Mouse (Mus musculus): Measurements from ENCODE around the gene Ywhab. TPM values are rescaled to one million over a fixed set of nuclear protein-coding genes. Genes with fewer than 3 reads are reported as not detected.
A peak's percentile ranks its signal among the peaks of the same experiment; 100 is the strongest.

Gene Ywhab
- total and polyA plus RNA-seq, 2 experiments from 2014 or later, result 171 to 620 TPM

DNA sequence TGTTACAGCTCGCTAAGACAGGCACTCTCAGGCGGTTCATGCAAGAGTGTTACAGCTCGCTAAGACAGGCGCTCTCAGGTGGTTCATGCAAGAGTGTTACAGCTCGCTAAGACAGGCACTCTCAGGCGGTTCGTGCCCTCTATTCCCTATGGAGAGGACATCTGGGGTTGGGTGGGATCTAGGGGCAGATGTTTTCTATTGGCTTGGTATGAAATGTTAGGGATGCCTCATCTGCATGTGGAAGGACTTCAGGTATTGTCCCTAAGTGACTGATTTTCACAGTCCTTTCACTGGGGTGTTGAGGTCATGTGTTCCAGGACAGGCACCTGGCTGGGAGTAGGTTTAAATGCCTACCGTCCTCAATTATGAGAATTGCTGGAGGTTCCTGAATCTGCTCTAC lies 12.8 kb downstream of the Ywhab start:
- Histone ChIP-seq H3K4me1 (ENCODE audit: insufficient read depth) (peaks cover 3% of the 10 kb centered on the region; the same call in 1 of the 2 replicates), H3K27ac (ENCODE audit: low read depth, low read length) (peak overlapping the region; percentile 84), H3K4me2 (ENCODE audit: low read depth) (no peak overlapping the region), H3K36me3 (ENCODE audit: insufficient read depth) (peaks cover 11% of the 10 kb centered on the region), H3K4me3 (ENCODE audit: low read depth, low read length) (no peak overlapping the region), H3K27me3 (ENCODE audit: insufficient read depth, low read length) (no peaks in the 10 kb centered on the region), H3K9ac (no peak overlapping the region), H3K9me3 (ENCODE audit: low read length) (no peaks in the 10 kb centered on the region)
- ATAC-seq (no peak), DNase-seq (no peak)
- TF ChIP-seq CTCF (IDR thresholded peaks at IDR 0.05; ENCODE audit: low read depth), result no peak
- 85% methylated on average over 8 of the region's 8 CpGs for WGBS

DNA sequence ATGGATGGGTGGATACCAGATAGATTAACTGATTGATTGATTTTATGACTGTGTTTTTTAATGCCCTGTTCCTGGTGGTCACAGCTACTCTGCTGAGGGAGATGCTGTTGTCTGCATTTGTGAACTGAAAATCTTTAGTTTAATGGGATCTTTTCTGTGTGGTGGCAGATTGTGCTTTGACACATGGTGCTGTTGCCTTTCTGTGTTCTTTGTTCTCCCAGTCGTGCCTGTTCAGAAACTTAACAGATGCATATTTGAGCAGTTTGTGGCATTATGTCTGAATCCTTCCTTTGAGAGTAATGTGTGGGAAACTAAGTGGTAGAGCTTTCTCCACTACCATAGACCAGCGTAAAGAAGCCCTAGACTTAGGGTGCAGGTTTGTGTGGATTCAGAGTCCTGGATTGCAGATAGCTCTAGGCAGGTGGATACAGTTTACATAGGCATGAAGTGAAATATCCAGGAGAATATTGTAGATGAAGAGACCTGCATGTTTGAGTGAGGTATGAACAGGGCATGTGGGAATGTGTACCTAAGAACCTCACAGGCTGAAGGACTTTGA lies 13.3 kb downstream of the Ywhab start:
- TF ChIP-seq CTCF (IDR thresholded peaks at IDR 0.05; ENCODE audit: low read depth), result no peak
- Histone ChIP-seq H3K4me2 (ENCODE audit: low read depth) (no peak overlapping the region), H3K9me3 (ENCODE audit: low read length) (no peaks in the 10 kb centered on the region), H3K27ac (ENCODE audit: low read depth, low read length) (peak overlapping the region; percentile 84), H3K36me3 (ENCODE audit: insufficient read depth) (peaks cover 14% of the 10 kb centered on the region; the same call in 1 of the 2 replicates), H3K4me3 (ENCODE audit: low read depth, low read length) (no peak overlapping the region), H3K27me3 (ENCODE audit: insufficient read depth, low read length) (no peaks in the 10 kb centered on the region), H3K9ac (no peak overlapping the region), H3K4me1 (ENCODE audit: insufficient read depth) (peaks cover 3% of the 10 kb centered on the region; the same call in 1 of the 2 replicates)
- DNase-seq, result peak; percentile 58
- 31% methylated on average over 2 of the region's 2 CpGs for WGBS
- ATAC-seq, result peak; percentile 75

DNA sequence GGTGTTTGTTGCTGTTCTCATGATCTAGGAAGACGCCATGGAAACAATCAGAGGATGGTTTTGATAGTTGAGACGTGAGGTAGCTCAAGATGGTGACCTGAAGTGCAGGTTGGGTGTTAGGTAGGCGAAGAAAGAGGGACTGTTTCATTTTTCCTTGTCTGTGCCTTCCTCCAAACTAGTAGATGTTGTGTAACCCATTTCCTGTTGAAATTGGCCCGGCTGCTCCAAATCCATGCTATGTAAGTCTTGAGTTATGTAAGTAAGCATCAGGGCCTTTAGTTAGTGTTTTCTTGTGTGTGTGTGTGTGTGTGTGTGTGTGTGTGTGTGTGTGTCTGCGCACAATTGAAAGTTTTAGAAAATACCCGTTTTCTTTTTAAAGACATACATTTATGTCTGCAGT lies 14.5 kb downstream of the Ywhab start:
- no peak for TF ChIP-seq CTCF (IDR thresholded peaks at IDR 0.05; ENCODE audit: low read depth)
- ATAC-seq, result no peak
- DNase-seq, result no peak
- Histone ChIP-seq H3K4me3 (ENCODE audit: low read depth, low read length) (no peak overlapping the region), H3K9ac (no peak overlapping the region), H3K9me3 (ENCODE audit: low read length) (no peaks in the 10 kb centered on the region), H3K4me1 (ENCODE audit: insufficient read depth) (peaks cover 3% of the 10 kb centered on the region; the same call in 1 of the 2 replicates), H3K27ac (ENCODE audit: low read depth, low read length) (peak overlapping the region; percentile 84; the same call in 1 of the 2 replicates), H3K4me2 (ENCODE audit: low read depth) (no peak overlapping the region), H3K36me3 (ENCODE audit: insufficient read depth) (peaks cover 20% of the 10 kb centered on the region; the same call in 1 of the 2 replicates), H3K27me3 (ENCODE audit: insufficient read depth, low read length) (no peaks in the 10 kb centered on the region)
- 94% methylated on average over 6 of the region's 6 CpGs for WGBS

DNA sequence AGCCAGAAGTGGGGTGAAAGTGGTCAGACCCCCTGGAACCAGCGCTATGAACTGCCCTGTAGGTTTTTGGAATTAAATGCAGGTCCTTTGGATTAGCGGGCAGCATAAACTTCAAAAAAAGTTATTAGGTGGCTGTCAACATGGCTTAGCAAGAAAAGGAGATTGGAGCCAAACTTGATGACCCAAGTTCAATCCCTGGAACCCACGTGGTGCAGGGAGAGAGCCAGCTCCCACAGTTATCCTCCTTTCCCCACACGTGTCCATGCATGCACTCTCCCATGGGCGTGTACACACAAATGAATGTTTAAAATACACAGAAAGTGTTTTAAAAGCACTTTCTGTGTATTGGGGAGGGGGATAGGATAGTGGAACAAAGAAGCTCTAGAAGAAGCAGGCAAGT lies 15.7 kb downstream of the Ywhab start:
- ATAC-seq (no peak), DNase-seq (no peak)
- H3K9me3 ChIP-seq (ENCODE audit: low read length), result no peaks in the 10 kb centered on the region
- H3K4me1 ChIP-seq (ENCODE audit: insufficient read depth), result peaks cover 3% of the 10 kb centered on the region; the same call in 1 of the 2 replicates
- H3K4me3 ChIP-seq (ENCODE audit: low read depth, low read length), result no peak overlapping the region
- H3K27ac ChIP-seq (ENCODE audit: low read depth, low read length), result no peak overlapping the region
- H3K4me2 ChIP-seq (ENCODE audit: low read depth), result no peak overlapping the region
- no peaks in the 10 kb centered on the region for H3K27me3 ChIP-seq (ENCODE audit: insufficient read depth, low read length)
- TF ChIP-seq CTCF (IDR thresholded peaks at IDR 0.05; ENCODE audit: low read depth), result no peak
- WGBS, result 89% methylated on average over 5 of the region's 5 CpGs
- H3K36me3 ChIP-seq (ENCODE audit: insufficient read depth), result peaks cover 30% of the 10 kb centered on the region
- H3K9ac ChIP-seq, result no peak overlapping the region

DNA sequence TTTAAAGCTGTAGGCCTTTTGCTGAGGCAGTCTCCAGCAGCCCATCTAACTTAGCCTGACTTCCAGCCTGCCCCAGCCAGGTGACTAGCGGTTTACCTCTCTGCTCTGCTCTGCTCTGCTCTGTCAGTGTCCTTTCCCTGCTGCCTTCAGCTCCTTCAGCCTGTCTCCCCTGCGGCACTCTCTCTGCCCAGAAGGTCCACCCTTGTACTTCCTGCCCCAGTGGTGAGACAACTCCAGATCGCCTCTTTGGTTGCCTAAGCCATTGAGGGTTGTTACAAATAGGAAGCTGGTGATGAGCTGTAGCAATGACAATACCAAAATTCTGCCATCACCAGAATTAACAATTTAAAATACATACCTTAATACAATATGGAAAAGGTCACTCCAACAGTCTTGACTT lies 16.2 kb downstream of the Ywhab start:
- DNase-seq (no peak), ATAC-seq (no peak)
- 92% methylated on average over 3 of the region's 3 CpGs for WGBS
- H3K4me2 ChIP-seq (ENCODE audit: low read depth), result no peak overlapping the region
- no peak overlapping the region for H3K4me3 ChIP-seq (ENCODE audit: low read depth, low read length)
- H3K27ac ChIP-seq (ENCODE audit: low read depth, low read length), result no peak overlapping the region
- peaks cover 35% of the 10 kb centered on the region for H3K36me3 ChIP-seq (ENCODE audit: insufficient read depth)
- no peak overlapping the region for H3K9ac ChIP-seq
- no peaks in the 10 kb centered on the region for H3K9me3 ChIP-seq (ENCODE audit: low read length)
- H3K4me1 ChIP-seq (ENCODE audit: insufficient read depth), result 0 out of 2 replicates have a peak, but pooled peaks cover 3% of the 10 kb centered on the region
- H3K27me3 ChIP-seq (ENCODE audit: insufficient read depth, low read length), result no peaks in the 10 kb centered on the region
- TF ChIP-seq CTCF (IDR thresholded peaks at IDR 0.05; ENCODE audit: low read depth), result no peak

DNA sequence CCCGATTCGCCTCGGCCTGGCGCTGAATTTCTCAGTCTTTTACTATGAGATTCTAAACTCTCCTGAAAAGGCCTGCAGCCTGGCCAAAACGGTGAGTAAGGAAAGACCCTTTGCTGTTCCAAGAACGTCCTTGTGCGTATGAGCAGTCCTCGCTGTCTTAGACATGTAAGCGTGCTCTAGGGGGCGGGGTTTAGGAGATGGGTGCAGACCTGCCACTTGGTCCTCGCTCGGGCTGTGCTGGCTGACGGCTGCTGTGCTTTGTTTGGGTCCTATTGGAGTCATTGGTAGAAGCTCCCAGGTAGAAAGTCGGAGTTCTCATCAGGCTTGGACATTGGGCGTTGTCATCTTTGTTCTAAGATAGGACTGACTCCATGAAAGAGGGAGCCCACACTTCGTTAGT lies 20.5 kb downstream of the Ywhab start:
- no peaks in the 10 kb centered on the region for H3K27me3 ChIP-seq (ENCODE audit: insufficient read depth, low read length)
- no peak overlapping the region for H3K4me3 ChIP-seq (ENCODE audit: low read depth, low read length)
- DNase-seq, result no peak
- 90% methylated on average over 16 of the region's 16 CpGs for WGBS
- peaks cover 63% of the 10 kb centered on the region for H3K36me3 ChIP-seq (ENCODE audit: insufficient read depth)
- TF ChIP-seq CTCF (IDR thresholded peaks at IDR 0.05; ENCODE audit: low read depth), result no peak
- no peak overlapping the region for H3K9ac ChIP-seq
- H3K9me3 ChIP-seq (ENCODE audit: low read length), result no peaks in the 10 kb centered on the region
- H3K4me1 ChIP-seq (ENCODE audit: insufficient read depth), result no peaks in the 10 kb centered on the region
- no peak overlapping the region for H3K27ac ChIP-seq (ENCODE audit: low read depth, low read length)
- no peak overlapping the region for H3K4me2 ChIP-seq (ENCODE audit: low read depth)
- no peak for ATAC-seq

DNA sequence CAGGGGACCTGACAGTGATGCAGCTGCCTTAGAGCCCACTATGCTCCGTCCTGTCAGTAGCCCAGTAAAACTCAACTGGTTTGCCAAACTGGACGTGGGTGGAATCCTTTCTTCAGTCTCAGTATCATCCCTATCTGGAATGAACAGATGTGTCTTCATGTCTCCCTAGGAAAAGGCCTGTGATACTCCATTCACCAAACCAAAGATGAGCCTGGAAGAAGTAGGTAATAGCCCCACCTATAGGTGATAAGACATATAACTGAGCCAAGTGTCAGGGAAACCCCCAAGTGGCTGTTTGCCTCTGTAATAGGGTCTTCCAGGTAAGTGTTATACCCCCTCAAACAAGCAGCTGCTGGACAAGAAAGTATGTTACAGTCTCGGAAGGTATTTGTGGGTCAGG lies 24.1 kb downstream of the Ywhab start:
- Histone ChIP-seq H3K27ac (ENCODE audit: low read depth, low read length) (no peak overlapping the region), H3K4me2 (ENCODE audit: low read depth) (no peak overlapping the region), H3K9me3 (ENCODE audit: low read length) (no peaks in the 10 kb centered on the region), H3K27me3 (ENCODE audit: insufficient read depth, low read length) (no peaks in the 10 kb centered on the region), H3K4me1 (ENCODE audit: insufficient read depth) (no peaks in the 10 kb centered on the region), H3K4me3 (ENCODE audit: low read depth, low read length) (no peak overlapping the region), H3K9ac (no peak overlapping the region), H3K36me3 (ENCODE audit: insufficient read depth) (peaks cover 43% of the 10 kb centered on the region)
- TF ChIP-seq CTCF (IDR thresholded peaks at IDR 0.05; ENCODE audit: low read depth), result peak; percentile 49
- WGBS, result 93% methylated on average over 3 of the region's 3 CpGs
- ATAC-seq, result 0 out of 2 replicates have a peak, but pooled peaks have one; percentile 35
- no peak for DNase-seq

Measured in forebrain, postnatal 0 days (tissue).